Mouse (Mus musculus) limb, embryonic 14.5 days (tissue): ENCODE data around the gene Gspt1. TPM values are rescaled to one million over a fixed set of nuclear protein-coding genes. Genes with fewer than 3 reads are reported as not detected.

Experiments used
- ATAC-seq: fragments of 200-750 bp; cut with Nextera tagmentation; 2 replicates; pipeline ENCODE4 v1.8.0; 2017; ENCODE audit warnings: low read depth, moderate number of reproducible peaks, moderate TSS enrichment; ENCODE audit not compliant: low FRiP score
- DNase-seq: peaks from one replicate; pipeline ENCODE4 v3.0.0-alpha.2; 2015; ENCODE audit warnings: low spot score
- H3K27ac ChIP-seq: fragments of 300-500 bp; sonication (generic); replicated peaks from 2 replicates; pipeline ENCODE4 v1.5.1; 2014; ENCODE audit warnings: low read depth, mild to moderate bottlenecking, low read length, moderate library complexity, mixed read lengths
- H3K27me3 ChIP-seq: fragments of 300-500 bp; sonication (generic); 2 replicates; pipeline ENCODE4 v1.6.1; 2014; ENCODE audit warnings: low read length, mixed read lengths; ENCODE audit not compliant: control insufficient read depth, insufficient read depth
- H3K36me3 ChIP-seq: fragments of 300-500 bp; sonication (generic); 2 replicates; pipeline ENCODE4 v1.6.1; 2014; ENCODE audit warnings: mild to moderate bottlenecking, low read length, moderate library complexity, mixed read lengths; ENCODE audit not compliant: control insufficient read depth, insufficient read depth
- H3K4me1 ChIP-seq: fragments of 300-500 bp; sonication (generic); 2 replicates; pipeline ENCODE4 v1.6.1; 2014; ENCODE audit warnings: antibody characterized with exemption, low read length, mixed read lengths; ENCODE audit not compliant: control insufficient read depth, insufficient read depth
- H3K4me2 ChIP-seq: fragments of 300-500 bp; sonication (generic); replicated peaks from 2 replicates; pipeline ENCODE4 v1.6.1; 2014; ENCODE audit warnings: low read depth, mild to moderate bottlenecking, low read length, moderate library complexity; ENCODE audit not compliant: severe bottlenecking
- H3K4me3 ChIP-seq: fragments of 300-500 bp; sonication (generic); replicated peaks from 2 replicates; pipeline ENCODE4 v1.5.1; 2014; ENCODE audit warnings: low read length
- H3K9ac ChIP-seq: fragments of 300-500 bp; sonication (generic); 2 replicates; pipeline ENCODE4 v1.6.1; 2014; ENCODE audit warnings: mild to moderate bottlenecking, low read depth, low read length, moderate library complexity; ENCODE audit not compliant: severe bottlenecking
- H3K9me3 ChIP-seq: fragments of 300-500 bp; sonication (generic); 2 replicates; pipeline ENCODE4 v1.6.1; 2016; ENCODE audit warnings: low read length; ENCODE audit not compliant: control insufficient read depth
- POLR2A ChIP-seq: fragments of 200-500 bp; IDR thresholded peaks from 2 replicates; pipeline ENCODE4 v1.8.0; 2012; ENCODE audit warnings: inconsistent platforms, mild to moderate bottlenecking, moderate library complexity, borderline replicate concordance; ENCODE audit not compliant: insufficient read depth, insufficient read length; ENCODE audit errors: extremely low read depth
- WGBS: fragments of 180-500 bp; shearing (Covaris S2); extraction: QIAGEN DNeasy Blood & Tissue Kit; methylation state at CpG from one replicate; pipeline ENCODE4 v1.1.7; 2014; 5-methylcytosine and 5-hydroxymethylcytosine counted together
- microRNA counts: library from miRNA; unstranded; fragments of <30 nt; microRNA quantifications from one replicate; lab custom pipeline; 2016
- microRNA-seq: library from miRNA; unstranded; fragments of <30 nt; microRNA quantifications from one replicate; pipeline ENCODE4, GENCODE M21; 2016
- polyA plus RNA-seq, 2 experiments: library from polyadenylated mRNA; depleted of rRNA in 1 of 2; stranded (reverse) in 1 of 2; unstranded in 1 of 2; fragments of >200 nt; fragmentation: Nextera tagmentation in 1 of 2; extraction: Ambion mirVana in 1 of 2; gene quantifications; 2 replicates each; pipeline versions ENCODE4 v1.2.1 to v1.2.3; 2012 to 2014

Gspt1 gene
- polyA plus RNA-seq, 2 experiments, result 69.9 to 96.0 TPM

DNA sequence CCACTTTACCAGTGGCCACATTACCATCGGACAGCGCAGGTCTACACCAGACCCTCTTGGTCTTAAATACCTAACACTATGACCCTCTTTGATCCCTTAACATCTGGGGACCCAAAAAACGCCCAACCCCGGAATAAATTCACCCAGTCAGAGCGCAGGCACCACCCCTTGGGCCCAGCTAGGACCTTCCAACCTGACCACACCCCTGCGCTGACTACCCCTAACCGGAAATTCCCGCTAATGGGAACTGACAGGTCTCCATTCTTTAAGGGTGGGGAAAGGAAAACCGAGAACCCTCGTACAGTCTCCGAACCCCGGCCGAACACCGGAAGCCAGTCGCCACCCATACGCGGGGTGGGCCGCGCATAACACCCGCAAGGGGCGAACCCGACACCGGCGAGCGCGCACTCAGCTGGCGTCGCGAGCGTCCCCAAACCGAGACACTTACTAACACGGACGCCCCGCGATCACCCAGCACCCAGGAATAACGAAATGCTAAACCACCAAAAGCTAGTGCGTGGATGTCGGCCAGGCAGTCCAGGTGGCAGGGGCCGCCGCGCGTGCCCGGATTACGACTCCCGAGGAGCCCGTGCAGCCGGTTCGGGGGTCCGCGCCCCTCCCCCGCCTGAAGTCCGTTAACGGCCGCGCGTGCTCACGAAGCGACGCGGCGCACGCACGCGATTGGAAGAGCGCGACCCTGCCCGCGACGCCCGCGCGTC lies 78.5 kb downstream of the Gspt1 start:
- peak; percentile 72 for DNase-seq
- Histone ChIP-seq H3K4me1 (peaks cover 9% of the 10 kb centered on the region; the same call in 1 of the 2 replicates), H3K4me2 (peak overlapping the region; percentile 88), H3K4me3 (peak overlapping the region; percentile 94), H3K27ac (peak overlapping the region; percentile 81), H3K9me3 (no peaks in the 10 kb centered on the region), H3K9ac (peak overlapping the region; percentile 77), H3K27me3 (no peaks in the 10 kb centered on the region), H3K36me3 (no peaks in the 10 kb centered on the region)
- ATAC-seq, result peak; percentile 39
- no peak for TF ChIP-seq POLR2A
- WGBS, result under 1% methylated on average over 47 of the region's 72 CpGs

DNA sequence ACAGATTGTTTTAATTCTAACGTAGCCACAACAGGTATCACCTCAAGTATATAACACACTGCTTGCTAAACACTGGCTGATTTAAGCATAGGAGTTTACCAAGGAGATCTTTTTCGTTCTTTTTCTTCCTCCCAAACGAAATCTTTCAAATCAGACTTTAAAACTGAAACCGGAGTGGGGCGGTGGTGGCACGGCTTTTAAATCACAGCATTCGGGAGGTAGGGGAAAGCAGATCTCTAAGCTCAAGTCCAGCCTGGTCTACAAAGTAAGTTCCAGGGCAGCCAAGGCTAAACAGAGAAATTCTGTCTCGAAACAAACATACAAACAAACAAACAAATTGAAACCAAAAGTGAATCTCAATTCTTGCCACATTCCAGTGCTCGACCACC lies 79.0 kb downstream of the Gspt1 start:
- no peaks in the 10 kb centered on the region for H3K27me3 ChIP-seq
- H3K4me2 ChIP-seq, result peak overlapping the region; percentile 88
- H3K4me3 ChIP-seq, result peak overlapping the region; percentile 94
- H3K4me1 ChIP-seq, result peaks cover 9% of the 10 kb centered on the region; the same call in 1 of the 2 replicates
- H3K27ac ChIP-seq, result peak overlapping the region; percentile 81
- no peaks in the 10 kb centered on the region for H3K9me3 ChIP-seq
- H3K9ac ChIP-seq, result peak overlapping the region; percentile 77
- WGBS, result 9% methylated on average over 9 of the region's 9 CpGs
- ATAC-seq, result no peak
- no peaks in the 10 kb centered on the region for H3K36me3 ChIP-seq
- DNase-seq, result no peak
- no peak for TF ChIP-seq POLR2A

GRCm38 (mm10) chr16:11174671-11175081 lies 79.4 kb downstream of the Gspt1 start:
- Histone ChIP-seq H3K9ac (peak overlapping the region; percentile 77; the same call in 1 of the 2 replicates), H3K27ac (no peak overlapping the region), H3K27me3 (no peaks in the 10 kb centered on the region), H3K9me3 (no peaks in the 10 kb centered on the region), H3K4me3 (peak overlapping the region; percentile 94), H3K36me3 (no peaks in the 10 kb centered on the region), H3K4me2 (peak overlapping the region; percentile 88), H3K4me1 (peaks cover 9% of the 10 kb centered on the region; the same call in 1 of the 2 replicates)
- DNase-seq (peak; percentile 63), ATAC-seq (no peak)
- TF ChIP-seq POLR2A, result no peak
- WGBS, result 9% methylated on average over 10 of the region's 10 CpGs

DNA sequence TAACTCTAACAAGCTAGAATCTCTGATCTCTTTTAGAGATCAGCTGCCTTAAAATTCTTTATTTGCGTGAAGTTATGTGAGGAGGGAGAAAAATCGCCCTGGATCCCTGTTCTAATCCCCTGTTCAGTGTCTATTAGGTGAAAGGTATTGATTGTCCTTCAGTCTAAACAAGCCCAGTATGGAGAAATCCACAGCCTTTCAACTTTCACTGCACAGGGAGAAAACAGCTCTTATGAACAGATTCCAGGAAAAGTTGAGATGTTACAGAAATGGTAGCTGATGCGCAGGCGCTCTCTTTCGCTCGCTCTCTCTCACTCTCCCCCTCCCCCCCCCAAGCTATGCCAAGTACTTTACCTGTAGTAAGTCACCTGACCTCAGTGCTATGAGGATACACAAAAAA lies 82.4 kb downstream of the Gspt1 start:
- Histone ChIP-seq H3K9ac (no peak overlapping the region), H3K9me3 (no peaks in the 10 kb centered on the region), H3K4me2 (no peak overlapping the region), H3K36me3 (no peaks in the 10 kb centered on the region), H3K4me3 (no peak overlapping the region), H3K27ac (no peak overlapping the region), H3K4me1 (0 out of 2 replicates have a peak, but pooled peaks cover 9% of the 10 kb centered on the region), H3K27me3 (no peaks in the 10 kb centered on the region)
- ATAC-seq (no peak), DNase-seq (no peak)
- no peak for TF ChIP-seq POLR2A
- WGBS, result 92% methylated on average over 6 of the region's 6 CpGs

MicroRNAs within 50 kb of the gene (microRNA counts, 519-probe panel; counts per million panel counts)
- microRNA mmu-miR-1945 (lab: Ali Mortazavi, UCI), result 1,167 counts per million, percentile 6 among the panel's probes with 10 or more counts

Small RNAs within 50 kb of the gene (microRNA-seq; reads per million reads assigned to microRNA genes)
- gene Mir1945, result 2.3 reads per million, percentile 3 among the genes with 10 or more reads in this experiment

Other genes with a start within 250 kb of the Gspt1 start
- gene Snn, start 193.4 kb downstream of the Gspt1 start, polyA plus RNA-seq (2012; rRNA removed), result 59.0 and 59.7 TPM in 2 replicates
- 45.2 and 46.9 TPM in 2 replicates for gene Snn, start 193.4 kb downstream of the Gspt1 start, polyA plus RNA-seq (2014; fragmentation: Nextera tagmentation; extraction: Ambion mirVana)
- 79.8 and 105 TPM in 2 replicates for gene Litaf, start 188.2 kb downstream of the Gspt1 start, polyA plus RNA-seq (2012; rRNA removed)
- gene Litaf, start 188.2 kb downstream of the Gspt1 start, polyA plus RNA-seq (2014; fragmentation: Nextera tagmentation; extraction: Ambion mirVana), result 103 and 109 TPM in 2 replicates
- gene Txndc11, start 119.7 kb downstream of the Gspt1 start, polyA plus RNA-seq (2012; rRNA removed), result 36.9 and 41.7 TPM in 2 replicates
- 45.0 and 47.9 TPM in 2 replicates for gene Txndc11, start 119.7 kb downstream of the Gspt1 start, polyA plus RNA-seq (2014; fragmentation: Nextera tagmentation; extraction: Ambion mirVana)
- gene Zc3h7a, start 77.9 kb downstream of the Gspt1 start, polyA plus RNA-seq (2012; rRNA removed), result 191 and 218 TPM in 2 replicates
- 94.9 and 105 TPM in 2 replicates for gene Zc3h7a, start 77.9 kb downstream of the Gspt1 start, polyA plus RNA-seq (2014; fragmentation: Nextera tagmentation; extraction: Ambion mirVana)
- gene Rsl1d1, start 51.0 kb downstream of the Gspt1 start, polyA plus RNA-seq (2012; rRNA removed), result 50.2 and 82.0 TPM in 2 replicates
- gene Rsl1d1, start 51.0 kb downstream of the Gspt1 start, polyA plus RNA-seq (2014; fragmentation: Nextera tagmentation; extraction: Ambion mirVana), result 176 and 181 TPM in 2 replicates
- gene Tnfrsf17, start 59.5 kb upstream of the Gspt1 start, polyA plus RNA-seq (2012; rRNA removed), result 0.18 TPM in 1 of 2 replicates, not detected in the other
- 0.23 and 0.25 TPM in 2 replicates for gene Tnfrsf17, start 59.5 kb upstream of the Gspt1 start, polyA plus RNA-seq (2014; fragmentation: Nextera tagmentation; extraction: Ambion mirVana)
- gene Snx29, start 68.6 kb upstream of the Gspt1 start, polyA plus RNA-seq (2012; rRNA removed), result 4.9 and 6.7 TPM in 2 replicates
- 9.3 and 11.2 TPM in 2 replicates for gene Snx29, start 68.6 kb upstream of the Gspt1 start, polyA plus RNA-seq (2014; fragmentation: Nextera tagmentation; extraction: Ambion mirVana)